Comparison of ENCODE assay signal across 20 mouse cellular contexts in genomic region chr5:16000917-16001316, GRCm38 (mm10).
A peak's percentile ranks its signal among the peaks of the same experiment; 100 is the strongest.
DNase-seq lines count a peak whose midpoint lies in the region; ATAC-seq and TF ChIP-seq lines count a peak whose summit lies in the region.
"Had no signal": no experiment of that assay in that cellular context is flagged by ENCODE, and none has a peak within 500 bp of the region (broad histone marks: within the 10 kb centered on the region; RNA-seq: fewer than 3 reads in every experiment).

No protein-coding gene starts in this region.

- H3K27ac ChIP-seq in hindbrain, embryonic 12.5 days: peak overlapping the region; percentile 52; the same call in 1 of the 2 replicates
- H3K27ac ChIP-seq in hindbrain, embryonic 10.5 days: no peak overlapping the region
- H3K27ac ChIP-seq in embryonic fibroblast, embryonic 13.5 days (ENCODE audit: insufficient read depth, low read length): peak overlapping the region; percentile 86
- H3K27ac ChIP-seq: embryonic facial prominence, embryonic 13.5 days; forebrain, embryonic 10.5 days; heart, embryonic 13.5 days; kidney, embryonic 15.5 days; liver, embryonic 12.5 days; macrophage had no signal

- 60% methylated on average over 2 of the region's 2 CpGs for WGBS in hindbrain, embryonic 12.5 days
- WGBS in hindbrain, embryonic 10.5 days: 82% methylated on average over 2 of the region's 2 CpGs

- no peaks in the 10 kb centered on the region for H3K36me3 ChIP-seq in hindbrain, embryonic 12.5 days
- no peaks in the 10 kb centered on the region for H3K36me3 ChIP-seq in hindbrain, embryonic 10.5 days
- H3K36me3 ChIP-seq: embryonic facial prominence, embryonic 13.5 days; forebrain, embryonic 10.5 days; heart, embryonic 13.5 days; kidney, embryonic 15.5 days; liver, embryonic 12.5 days; midbrain, embryonic 12.5 days had no signal

- TF ChIP-seq POLR2A in embryonic fibroblast, embryonic 13.5 days (IDR thresholded peaks at IDR 0.05; ENCODE audit: low read depth, low read length): no peak

- H3K27me3 ChIP-seq in hindbrain, embryonic 12.5 days: peaks cover 35% of the 10 kb centered on the region
- H3K27me3 ChIP-seq in hindbrain, embryonic 10.5 days (ENCODE audit: insufficient read depth, poor library complexity, severe bottlenecking): peaks cover 92% of the 10 kb centered on the region
- H3K27me3 ChIP-seq: CH12.LX; embryonic facial prominence, embryonic 13.5 days; heart, embryonic 13.5 days; kidney, embryonic 15.5 days; liver, embryonic 12.5 days had no signal

- no peak for ATAC-seq in hindbrain, embryonic 12.5 days (ENCODE audit: low FRiP score)
- ATAC-seq: liver, embryonic 12.5 days had no signal

- intact Hi-C loops in heart, postnatal 25 days (cut with DNase I): no loop called here

- H3K4me2 ChIP-seq in hindbrain, embryonic 12.5 days (replicated peaks): no peak overlapping the region
- H3K4me2 ChIP-seq: embryonic facial prominence, embryonic 13.5 days; heart, embryonic 13.5 days; kidney, embryonic 15.5 days; liver, embryonic 12.5 days; lung, embryonic 14.5 days; midbrain, embryonic 12.5 days had no signal

- TF ChIP-seq CTCF in embryonic fibroblast, embryonic 13.5 days (IDR thresholded peaks at IDR 0.05; ENCODE audit: borderline replicate concordance, insufficient read depth, low read length): no peak

- no peak overlapping the region for H3K9ac ChIP-seq in hindbrain, embryonic 12.5 days
- H3K9ac ChIP-seq: embryonic facial prominence, embryonic 13.5 days; heart, embryonic 13.5 days; kidney, embryonic 15.5 days; liver, embryonic 12.5 days; lung, embryonic 14.5 days; midbrain, embryonic 12.5 days had no signal

- DNase-seq in hindbrain, embryonic 10.5 days (ENCODE audit: low spot score): no peak
- DNase-seq in right cerebral cortex, adult 2 months (ENCODE audit: low spot score in 2 of 2): peak; percentile 60 to 61
- DNase-seq in right cerebral cortex, postnatal 4 days: no peak
- DNase-seq in right cerebral cortex, postnatal 36 days (ENCODE audit: low spot score in 2 of 2): peak; percentile 32 to 50
- no peak for DNase-seq in heart, postnatal 25 days (ENCODE audit: low spot score)
- no peak for DNase-seq in kidney, adult 8-10 months
- DNase-seq: cerebellum, adult 9-11 months; heart, adult 11 months; lung, embryonic 14.5 days; thymus, adult 2 months had no signal

- no peaks in the 10 kb centered on the region for H3K9me3 ChIP-seq in hindbrain, embryonic 12.5 days (replicated peaks)
- H3K9me3 ChIP-seq in hindbrain, embryonic 10.5 days: no peaks in the 10 kb centered on the region
- H3K9me3 ChIP-seq: embryonic facial prominence, embryonic 13.5 days; forebrain, embryonic 10.5 days; heart, embryonic 13.5 days; kidney, embryonic 15.5 days; liver, embryonic 12.5 days; midbrain, embryonic 12.5 days had no signal

- no peak overlapping the region for H3K4me3 ChIP-seq in hindbrain, embryonic 12.5 days
- no peak overlapping the region for H3K4me3 ChIP-seq in hindbrain, embryonic 10.5 days
- H3K4me3 ChIP-seq in embryonic fibroblast, embryonic 13.5 days (ENCODE audit: insufficient read depth, low read length): no peak overlapping the region
- H3K4me3 ChIP-seq: embryonic facial prominence, embryonic 13.5 days; forebrain, embryonic 10.5 days; heart, embryonic 13.5 days; kidney, embryonic 15.5 days; liver, embryonic 12.5 days; midbrain, embryonic 12.5 days had no signal

- H3K4me1 ChIP-seq in hindbrain, embryonic 12.5 days: peaks cover 23% of the 10 kb centered on the region
- H3K4me1 ChIP-seq in hindbrain, embryonic 10.5 days (replicated peaks): peaks cover 27% of the 10 kb centered on the region
- peaks cover 5% of the 10 kb centered on the region for H3K4me1 ChIP-seq in embryonic fibroblast, embryonic 13.5 days (ENCODE audit: control insufficient read depth, insufficient read depth, low read length)
- H3K4me1 ChIP-seq: liver, embryonic 12.5 days had no signal

Comparison
In these comparisons a context has a peak if more than half of its experiments do, and no peak if none do; other contexts are left out.
1. DNase-seq: peak in right cerebral cortex, adult 2 months (2 of 2) and right cerebral cortex, postnatal 36 days (2 of 2); none in hindbrain, embryonic 10.5 days (single experiment), right cerebral cortex, postnatal 4 days (single experiment), heart, postnatal 25 days (single experiment) and kidney, adult 8-10 months (0 of 2).